Mouse (Mus musculus) brain, adult 2 months (tissue): Measurements from ENCODE around the gene Clec2d.

Experiments
- DNase-seq: peaks from one replicate; pipeline ENCODE4 v3.0.0; 2011; ENCODE audit warnings: low read depth, low spot score

The Clec2d gene

DNA sequence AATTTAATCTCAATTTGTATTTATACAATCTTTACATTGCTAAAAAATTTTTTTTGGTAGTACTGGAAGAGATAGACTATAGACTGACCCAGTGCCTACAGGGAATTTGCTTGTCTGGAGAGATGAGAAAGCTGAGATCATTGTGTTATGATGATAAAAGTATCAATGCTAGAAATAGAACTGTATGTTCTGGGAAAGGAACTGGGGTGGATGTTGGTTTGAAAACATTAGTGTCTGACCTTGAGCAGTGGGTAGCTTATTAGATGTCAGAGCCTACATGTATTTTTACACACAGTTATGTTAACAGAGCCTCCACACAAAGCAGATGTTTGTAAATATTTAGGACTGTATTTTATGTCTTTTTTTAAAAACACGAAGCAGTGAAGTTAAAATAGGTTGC is 43.7 kb downstream of the Clec2d start:
- no peak for DNase-seq

DNA sequence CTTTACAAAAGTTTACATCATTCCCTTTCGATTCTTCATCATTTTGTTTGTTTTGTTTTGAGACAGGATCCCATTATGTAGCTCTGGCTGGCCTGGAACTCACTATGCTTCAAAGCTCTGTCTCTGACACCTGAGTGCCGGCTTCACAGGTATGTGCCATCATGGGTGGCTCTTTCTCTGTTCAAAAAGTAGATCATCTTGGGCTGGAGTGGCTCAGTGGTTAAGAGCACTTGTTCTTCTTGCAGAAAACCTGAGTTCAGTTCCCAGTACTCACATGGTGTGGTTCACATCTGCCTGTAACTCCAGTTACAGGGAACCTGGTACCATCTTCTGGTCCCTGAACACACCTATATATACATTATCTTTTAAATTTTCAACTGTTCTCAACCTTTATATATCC is 44.7 kb downstream of the Clec2d start:
- no peak for DNase-seq

DNA sequence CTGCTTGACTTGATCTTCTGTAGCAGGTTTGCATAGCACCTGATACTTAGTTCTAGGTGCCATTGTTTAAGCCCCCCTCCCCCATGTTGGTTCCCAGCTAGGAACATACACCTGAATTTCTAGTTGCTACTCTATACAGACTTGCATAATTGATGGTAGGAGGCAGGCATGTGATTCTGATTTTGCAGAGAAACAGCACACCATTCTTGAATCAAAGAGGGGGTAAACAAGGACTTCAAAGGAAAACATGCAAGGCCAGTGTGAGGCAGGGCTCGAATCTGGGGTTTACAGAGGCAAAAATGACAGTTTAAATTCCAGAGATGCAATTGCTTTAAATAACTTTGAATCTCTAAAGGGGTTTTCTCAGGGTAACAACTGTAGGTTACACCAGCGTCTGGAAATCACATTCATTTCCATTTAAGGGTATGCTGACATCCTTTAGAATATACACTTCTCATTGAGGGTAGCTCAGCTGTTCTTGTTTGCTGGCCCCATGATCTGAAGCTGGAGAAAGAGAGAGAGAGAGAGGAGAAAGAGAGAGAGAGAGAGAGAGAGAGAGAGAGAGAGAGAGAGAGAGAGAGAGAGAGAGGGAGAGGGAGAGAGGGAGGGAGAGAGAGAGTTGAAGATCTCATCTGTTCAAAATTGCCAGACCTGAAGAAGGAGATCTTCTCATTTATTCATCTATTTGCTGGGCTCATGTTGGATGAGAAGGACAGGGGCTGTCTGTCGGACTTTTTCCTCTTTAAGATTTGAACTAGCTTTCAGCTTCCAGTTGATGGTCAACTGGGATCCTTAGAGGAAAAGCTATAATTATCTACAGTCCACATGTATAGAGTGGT is 48.7 kb downstream of the Clec2d start:
- DNase-seq = no peak

DNA sequence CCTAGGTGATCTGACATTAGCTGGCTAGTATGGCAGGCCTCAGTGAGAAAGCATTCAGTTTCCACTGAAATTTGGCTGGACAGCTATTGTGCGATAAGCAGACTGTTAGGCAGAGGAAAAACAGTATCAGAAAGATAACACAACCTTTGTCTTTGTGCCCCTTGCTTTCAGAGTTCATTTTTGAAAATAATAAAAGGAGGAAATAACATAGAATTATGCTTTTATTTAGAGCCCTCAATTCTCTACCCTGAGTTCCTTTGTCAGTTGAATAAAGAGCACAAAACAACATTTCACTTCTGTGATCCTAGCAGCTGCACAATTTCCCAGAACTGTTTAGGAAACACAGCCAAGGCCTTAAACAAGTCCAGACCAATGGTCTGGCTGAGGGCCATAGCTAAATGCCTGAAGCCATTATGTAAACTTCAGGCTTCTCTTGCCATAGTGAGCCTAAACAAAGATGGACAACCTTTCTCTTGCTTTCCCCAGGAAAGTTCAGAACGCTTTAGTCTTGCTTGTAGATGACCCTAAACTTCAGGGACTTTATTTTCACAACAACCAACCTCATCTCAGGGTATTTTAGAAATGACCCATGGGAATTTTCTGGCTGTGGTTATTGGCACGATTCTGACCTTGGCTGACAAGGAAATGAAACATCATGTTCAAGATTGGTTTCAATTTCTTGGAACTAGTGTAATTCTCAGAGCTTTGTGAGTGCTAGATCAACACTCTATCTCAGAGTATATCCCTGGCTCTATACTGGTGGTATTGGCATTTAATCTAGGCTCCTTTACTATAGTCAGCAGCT is 49.6 kb downstream of the Clec2d start:
- peak; percentile 46 for DNase-seq

- no peak for DNase-seq
Observed at GRCm38 (mm10) chr6:129232005-129232841, 51.8 kb downstream of the Clec2d start.

- peak; percentile 58 for DNase-seq
Observed at GRCm38 (mm10) chr6:129232842-129233205, 52.4 kb downstream of the Clec2d start.

- DNase-seq = no peak
Observed at GRCm38 (mm10) chr6:129233366-129233954, 53.0 kb downstream of the Clec2d start.

- DNase-seq = no peak
Observed at GRCm38 (mm10) chr6:129233955-129234369, 53.5 kb downstream of the Clec2d start.

DNA sequence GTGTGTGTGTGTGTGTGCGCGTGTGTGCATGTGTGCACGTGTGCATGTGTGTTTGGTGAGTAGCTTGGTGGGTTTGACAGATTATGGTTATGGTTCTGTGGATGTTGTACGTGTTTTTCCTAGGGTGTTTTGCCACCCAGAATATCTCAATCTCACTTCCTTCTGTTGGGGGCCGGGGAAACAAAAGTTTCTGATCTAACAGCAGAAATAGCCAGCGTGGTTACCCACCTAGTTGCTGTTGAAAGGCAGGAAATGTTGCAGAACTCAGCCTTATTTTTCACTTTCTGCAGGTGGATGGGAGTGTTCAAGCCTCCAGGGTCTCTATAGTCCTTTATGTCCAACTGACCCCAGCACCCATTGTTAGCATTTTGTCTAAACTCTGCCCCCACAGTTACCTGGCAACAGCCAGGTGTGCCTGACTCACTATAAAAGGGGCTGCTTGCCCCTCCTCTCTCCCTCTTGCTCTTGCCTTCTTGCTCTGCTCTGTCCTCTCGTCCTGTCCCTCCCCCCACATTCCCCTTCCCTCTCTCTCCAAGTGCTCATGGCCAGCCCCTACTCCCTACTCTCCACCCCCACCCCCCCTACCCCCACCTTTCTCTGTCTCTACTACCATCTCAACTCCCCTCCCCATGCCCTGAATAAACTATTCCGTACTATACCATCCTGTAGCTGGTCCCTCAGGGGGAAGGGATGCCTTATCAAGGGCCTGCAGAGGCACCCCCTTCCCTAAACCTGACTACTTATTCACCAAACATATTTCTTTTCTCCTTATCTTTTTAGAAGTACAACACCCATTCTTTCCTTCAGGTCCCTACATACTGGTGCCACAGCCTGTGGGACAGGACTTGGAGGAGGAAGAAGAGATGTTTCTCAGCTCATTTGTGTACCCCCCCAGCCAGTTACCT is 54.3 kb downstream of the Clec2d start:
- no peak for DNase-seq

- peak; percentile 39 for DNase-seq
Observed at GRCm38 (mm10) chr6:129235855-129236461, 55.5 kb downstream of the Clec2d start.
